Mouse (Mus musculus) heart, adult 2 months (tissue): ENCODE results near the gene Zfp980.
"Not testable (repeated sequence)": the region's sequence is repeated elsewhere in the genome, so short reads cannot be mapped to it uniquely, and the experiment has no call there.

ENCODE experiments used
- CTCF ChIP-seq: fragments of 200-600 bp; IDR thresholded peaks from 2 replicates; pipeline ENCODE4 v1.8.1; 2022; ENCODE audit warnings: antibody characterized with exemption, mild to moderate bottlenecking, moderate library complexity
- EP300 ChIP-seq: fragments of 200-500 bp; IDR thresholded peaks from 2 replicates; pipeline ENCODE4 v1.6.1; 2011; ENCODE audit warnings: low read depth, low read length, control low read depth; ENCODE audit not compliant: insufficient read depth

DNA sequence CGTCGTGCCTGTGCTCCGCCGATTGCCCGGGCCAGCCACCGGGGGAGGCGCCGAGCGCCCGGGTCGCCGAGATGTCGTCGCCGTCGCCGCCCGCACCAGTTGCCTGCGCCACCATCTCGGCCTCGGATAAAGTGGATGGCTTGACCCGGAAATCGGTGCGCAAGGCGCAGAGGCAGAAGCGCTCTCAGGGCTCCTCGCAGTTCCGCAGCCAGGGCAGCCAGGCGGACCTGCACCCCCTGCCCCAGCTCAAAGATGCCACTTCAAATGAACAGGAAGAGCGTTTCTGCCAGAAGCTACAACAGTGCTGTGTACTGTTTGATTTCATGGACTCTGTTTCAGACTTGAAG, 75.1 kb downstream of the Zfp980 start:
- not testable (repeated sequence) for TF ChIP-seq CTCF, EP300
